Mouse (Mus musculus) frontal cortex, postnatal 14 days (tissue): ENCODE measurements at regions not wholly inside any gene's neighbourhood (a gene's known extent, or its start where the extent isn't known, plus 50 kb on each side); places are given as distances from the start of the nearest gene placed in this dataset.
"Not testable (repeated sequence)": the region's sequence is repeated elsewhere in the genome, so short reads cannot be mapped to it uniquely, and the experiment has no call there.

Experiments
- DNase-seq, 2 experiments: peaks; one replicate each; pipeline ENCODE4 v3.0.0; 2022; ENCODE audit warnings: low spot score in 2 of 2

GRCm38 (mm10) chr1:103986867-103987266 is 781.5 kb upstream of the Cdh20 start:
- DNase-seq: peak; percentile 5 to 6

GRCm38 (mm10) chr1:104002906-104003305 is 765.4 kb upstream of the Cdh20 start:
- DNase-seq: not testable (repeated sequence)

DNA sequence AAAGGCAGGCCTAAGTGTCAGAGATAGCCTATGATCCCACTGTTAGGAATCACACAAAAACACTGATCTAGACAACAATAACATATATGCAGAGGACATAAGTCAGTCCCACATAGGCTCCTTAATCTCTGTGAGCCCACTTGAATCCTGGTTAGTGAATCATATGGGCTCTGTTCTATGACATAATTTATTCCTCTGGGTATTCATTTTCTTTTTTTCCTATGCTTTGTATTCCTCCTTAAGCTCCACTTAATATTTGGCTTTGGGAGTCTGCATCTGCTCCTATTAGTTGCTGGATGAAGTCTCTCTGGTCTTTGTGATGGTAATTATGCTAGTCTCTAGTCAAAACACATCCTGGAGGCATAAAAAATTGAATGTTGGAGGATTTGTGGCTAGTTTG is 738.7 kb upstream of the Cdh20 start:
- DNase-seq: no peak

GRCm38 (mm10) chr1:104048440-104048839 is 719.9 kb upstream of the Cdh20 start:
- DNase-seq: no peak

GRCm38 (mm10) chr1:104049169-104049948 is 719.0 kb upstream of the Cdh20 start:
- no peak for DNase-seq
